Mouse (Mus musculus): ENCODE measurements around the gene Psen2. TPM values are rescaled to one million over a fixed set of nuclear protein-coding genes. Genes with fewer than 3 reads are reported as not detected.

The Psen2 gene
- polyA plus RNA-seq, 2 experiments: 18.2 to 19.9 TPM

DNA sequence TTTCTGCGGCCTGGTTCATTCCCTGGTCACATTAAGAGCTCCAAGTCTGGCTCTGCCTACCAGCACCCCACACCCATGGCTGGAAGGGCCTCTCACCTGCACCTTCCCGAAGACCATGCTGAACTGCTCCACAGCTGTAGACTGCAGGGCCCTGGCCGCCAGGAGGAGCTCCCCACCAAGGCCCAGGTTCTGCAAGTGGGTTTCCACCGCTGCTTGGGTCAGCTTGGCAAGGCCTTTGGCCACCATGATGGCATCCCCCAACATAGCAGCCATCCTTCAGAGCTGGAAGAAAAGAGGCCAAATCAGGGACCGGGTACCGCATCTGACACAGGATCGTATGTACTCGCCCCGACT is 81.3 kb downstream of the Psen2 start:
- Histone ChIP-seq H3K4me1 (replicated peaks; ENCODE audit: control insufficient read depth in 2 of 2, insufficient read depth in 2 of 2, low read length in 1 of 2) (peaks cover 5 to 18% of the 10 kb centered on the region in 2 experiments), H3K9ac (replicated peaks) (no peak overlapping the region), H3K27me3 (ENCODE audit: control insufficient read depth, insufficient read depth, low read length) (no peaks in the 10 kb centered on the region), H3K4me3 (ENCODE audit: insufficient read depth in 1 of 2, low read depth in 2 of 2, low read length in 2 of 2) (no peak overlapping the region), H3K4me2 (ENCODE audit: low read depth) (no peak overlapping the region), H3K9me3 (ENCODE audit: control insufficient read depth, low read length) (no peaks in the 10 kb centered on the region), H3K36me3 (replicated peaks; ENCODE audit: control insufficient read depth, insufficient read depth, low read depth) (no peaks in the 10 kb centered on the region), H3K27ac (no peak overlapping the region)
- DNase-seq (ENCODE audit: low read depth in 3 of 3, low spot score in 3 of 3) (no peak), ATAC-seq (ENCODE audit: insufficient read depth) (no peak)
- TF ChIP-seq CTCF (IDR thresholded peaks at IDR 0.05; ENCODE audit: low read depth) (peak; percentile 60), EP300 (IDR thresholded peaks at IDR 0.05; ENCODE audit: low read depth) (no peak)
- WGBS (ENCODE audit: insufficient replicate concordance): 77% methylated on average over 9 of the region's 9 CpGs

DNA sequence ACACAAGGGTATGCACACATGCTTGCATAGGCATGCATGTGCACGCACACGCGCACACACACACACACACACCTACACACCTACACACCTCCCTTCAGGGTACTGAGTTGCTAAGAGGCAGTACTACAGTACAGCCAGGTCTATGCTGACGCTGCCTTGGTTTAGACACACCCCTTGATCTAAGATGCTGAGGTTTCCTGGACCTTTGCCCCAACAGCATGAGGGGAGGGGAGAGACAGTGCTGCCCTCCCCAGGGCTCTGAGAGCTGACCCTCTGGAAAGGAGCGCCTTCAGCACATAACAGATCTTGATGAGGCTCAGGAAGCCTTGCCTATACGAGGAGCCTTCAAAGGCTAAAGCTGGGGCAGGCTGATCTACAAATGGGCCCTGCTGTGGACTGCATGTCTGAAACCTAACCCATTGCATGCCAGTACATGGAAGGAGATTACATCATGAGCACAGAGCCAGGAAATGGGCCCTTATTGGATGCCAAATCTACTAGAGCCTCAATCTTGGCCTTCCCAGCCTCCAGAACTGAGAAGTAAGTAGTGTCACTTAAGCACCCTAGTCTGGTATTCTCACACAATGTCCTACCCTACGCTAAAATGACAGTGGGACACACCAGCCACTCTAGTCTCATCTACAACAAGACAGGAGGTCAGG is 81.8 kb downstream of the Psen2 start:
- WGBS (ENCODE audit: insufficient replicate concordance): 76% methylated on average over 7 of the region's 7 CpGs
- no peak for TF ChIP-seq CTCF (IDR thresholded peaks at IDR 0.05; ENCODE audit: low read depth)
- no peak for TF ChIP-seq EP300 (IDR thresholded peaks at IDR 0.05; ENCODE audit: low read depth)
- ATAC-seq (ENCODE audit: insufficient read depth) (no peak), DNase-seq (ENCODE audit: low read depth in 3 of 3, low spot score in 3 of 3) (no peak)
- no peak overlapping the region for H3K9ac ChIP-seq (replicated peaks)
- no peaks in the 10 kb centered on the region for H3K27me3 ChIP-seq (ENCODE audit: control insufficient read depth, insufficient read depth, low read length)
- no peaks in the 10 kb centered on the region for H3K9me3 ChIP-seq (ENCODE audit: control insufficient read depth, low read length)
- no peak overlapping the region for H3K27ac ChIP-seq
- H3K4me2 ChIP-seq (ENCODE audit: low read depth): no peak overlapping the region
- peaks cover 5 to 18% of the 10 kb centered on the region in 2 experiments for H3K4me1 ChIP-seq (replicated peaks; ENCODE audit: control insufficient read depth in 2 of 2, insufficient read depth in 2 of 2, low read length in 1 of 2)
- H3K36me3 ChIP-seq (replicated peaks; ENCODE audit: control insufficient read depth, insufficient read depth, low read depth): no peaks in the 10 kb centered on the region
- H3K4me3 ChIP-seq (ENCODE audit: insufficient read depth in 1 of 2, low read depth in 2 of 2, low read length in 2 of 2): no peak overlapping the region

GRCm38 (mm10) chr1:180179840-180180239 is 83.4 kb downstream of the Psen2 start:
- H3K4me1 ChIP-seq (replicated peaks; ENCODE audit: control insufficient read depth in 2 of 2, insufficient read depth in 2 of 2, low read length in 1 of 2): peaks cover 5 to 7% of the 10 kb centered on the region in 2 experiments
- 88% methylated on average over 2 of the region's 2 CpGs for WGBS (ENCODE audit: insufficient replicate concordance)
- no peak overlapping the region for H3K4me3 ChIP-seq (ENCODE audit: insufficient read depth in 1 of 2, low read depth in 2 of 2, low read length in 2 of 2)

GRCm38 (mm10) chr1:180179100-180179499 is 84.1 kb downstream of the Psen2 start:
- ATAC-seq (ENCODE audit: insufficient read depth) (no peak), DNase-seq (ENCODE audit: low read depth in 3 of 3, low spot score in 3 of 3) (no peak)
- no peak for TF ChIP-seq EP300 (IDR thresholded peaks at IDR 0.05; ENCODE audit: low read depth)
- Histone ChIP-seq H3K4me3 (ENCODE audit: insufficient read depth in 1 of 2, low read depth in 2 of 2, low read length in 2 of 2) (no peak overlapping the region), H3K36me3 (replicated peaks; ENCODE audit: control insufficient read depth, insufficient read depth, low read depth) (no peaks in the 10 kb centered on the region), H3K9ac (replicated peaks) (no peak overlapping the region), H3K4me2 (ENCODE audit: low read depth) (no peak overlapping the region), H3K27me3 (ENCODE audit: control insufficient read depth, insufficient read depth, low read length) (no peaks in the 10 kb centered on the region), H3K9me3 (ENCODE audit: control insufficient read depth, low read length) (no peaks in the 10 kb centered on the region), H3K4me1 (replicated peaks; ENCODE audit: control insufficient read depth in 2 of 2, insufficient read depth in 2 of 2, low read length in 1 of 2) (peaks cover 0 to 5% of the 10 kb centered on the region in 2 experiments; a peak in 1 of 4 replicates), H3K27ac (no peak overlapping the region)
- WGBS (ENCODE audit: insufficient replicate concordance): 81% methylated on average over 4 of the region's 4 CpGs

More at GRCm38 (mm10) chr1:180179840-180180239, 83.4 kb downstream of the Psen2 start:
- no peaks in the 10 kb centered on the region for H3K9me3 ChIP-seq (ENCODE audit: control insufficient read depth, low read length)
- no peak overlapping the region for H3K27ac ChIP-seq
- H3K4me2 ChIP-seq (ENCODE audit: low read depth): no peak overlapping the region
- H3K27me3 ChIP-seq (ENCODE audit: control insufficient read depth, insufficient read depth, low read length): no peaks in the 10 kb centered on the region
- no peak for ATAC-seq (ENCODE audit: insufficient read depth)
- H3K9ac ChIP-seq (replicated peaks): no peak overlapping the region
- DNase-seq (ENCODE audit: low read depth in 3 of 3, low spot score in 3 of 3): no peak
- H3K36me3 ChIP-seq (replicated peaks; ENCODE audit: control insufficient read depth, insufficient read depth, low read depth): no peaks in the 10 kb centered on the region
- TF ChIP-seq CTCF (IDR thresholded peaks at IDR 0.05; ENCODE audit: low read depth): no peak
- TF ChIP-seq EP300 (IDR thresholded peaks at IDR 0.05; ENCODE audit: low read depth): no peak

DNA sequence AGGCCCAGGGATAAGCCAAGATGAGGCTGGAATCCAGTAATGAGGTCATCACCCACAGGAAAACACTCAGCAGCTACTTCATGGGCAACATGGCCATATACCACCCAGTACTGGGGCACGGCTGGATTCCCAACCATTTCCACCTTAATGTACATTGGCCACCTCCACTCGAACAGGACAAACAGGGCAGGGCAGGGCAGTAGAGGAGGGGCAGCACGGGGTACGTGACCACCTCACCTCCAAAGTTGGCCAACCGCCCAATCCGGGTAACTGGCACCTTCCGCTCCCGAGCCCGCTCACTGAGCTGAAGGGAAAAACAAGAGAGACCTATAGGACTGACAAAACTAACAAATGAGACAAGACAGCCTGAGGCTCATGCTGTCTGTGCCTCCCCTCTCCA is 84.9 kb downstream of the Psen2 start:
- ATAC-seq (ENCODE audit: insufficient read depth) (no peak), DNase-seq (ENCODE audit: low read depth in 3 of 3, low spot score in 3 of 3) (no peak)
- Histone ChIP-seq H3K9me3 (ENCODE audit: control insufficient read depth, low read length) (no peaks in the 10 kb centered on the region), H3K36me3 (replicated peaks; ENCODE audit: control insufficient read depth, insufficient read depth, low read depth) (no peaks in the 10 kb centered on the region), H3K27me3 (ENCODE audit: control insufficient read depth, insufficient read depth, low read length) (no peaks in the 10 kb centered on the region), H3K4me2 (ENCODE audit: low read depth) (no peak overlapping the region), H3K4me3 (ENCODE audit: insufficient read depth in 1 of 2, low read depth in 2 of 2, low read length in 2 of 2) (no peak overlapping the region), H3K4me1 (replicated peaks; ENCODE audit: control insufficient read depth in 2 of 2, insufficient read depth in 2 of 2, low read length in 1 of 2) (no peaks in the 10 kb centered on the region), H3K9ac (replicated peaks) (no peak overlapping the region), H3K27ac (no peak overlapping the region)
- no peak for TF ChIP-seq CTCF (IDR thresholded peaks at IDR 0.05; ENCODE audit: low read depth)
- no peak for TF ChIP-seq EP300 (IDR thresholded peaks at IDR 0.05; ENCODE audit: low read depth)
- 77% methylated on average over 9 of the region's 9 CpGs for WGBS (ENCODE audit: insufficient replicate concordance)

Other genes starting within 250 kb of the Psen2 start
- 3.8 and 4.1 TPM in 2 replicates for gene Coq8a, start 63.8 kb downstream of the Psen2 start, polyA plus RNA-seq (2012; rRNA removed)
- gene Coq8a, start 63.8 kb downstream of the Psen2 start, polyA plus RNA-seq (2014; fragmentation: Nextera tagmentation; extraction: Ambion mirVana): 14.3 and 16.2 TPM in 2 replicates
- 1.1 and 1.3 TPM in 2 replicates for gene Itpkb, start 67.0 kb upstream of the Psen2 start, polyA plus RNA-seq (2012; rRNA removed)
- 0.52 and 0.88 TPM in 2 replicates for gene Itpkb, start 67.0 kb upstream of the Psen2 start, polyA plus RNA-seq (2014; fragmentation: Nextera tagmentation; extraction: Ambion mirVana)
- 0.04 TPM in 1 of 2 replicates, not detected in the other for gene Stum, start 220.1 kb upstream of the Psen2 start, polyA plus RNA-seq (2012; rRNA removed)
- gene Stum, start 220.1 kb upstream of the Psen2 start, polyA plus RNA-seq (2014; fragmentation: Nextera tagmentation; extraction: Ambion mirVana): not detected in 2 replicates